Mouse (Mus musculus) olfactory bulb, adult 2 months (tissue): ENCODE data around the gene Clcn3. TPM values are rescaled to one million over a fixed set of nuclear protein-coding genes. Genes with fewer than 3 reads are reported as not detected.

Experiments used
- H3K27ac ChIP-seq: fragments of 200-500 bp; 2 replicates; pipeline ENCODE4 v1.5.1; 2012; ENCODE audit warnings: low read depth, low read length; ENCODE audit not compliant: insufficient read depth
- H3K4me1 ChIP-seq: fragments of 200-500 bp; 2 replicates; pipeline ENCODE4 v1.6.1; 2012; ENCODE audit warnings: low read length; ENCODE audit not compliant: control insufficient read depth, insufficient read depth
- H3K4me3 ChIP-seq: fragments of 200-500 bp; 2 replicates; pipeline ENCODE4 v1.5.1; 2012; ENCODE audit warnings: mild to moderate bottlenecking, low read depth, low read length, moderate library complexity; ENCODE audit not compliant: insufficient read depth
- CTCF ChIP-seq: fragments of 200-500 bp; IDR thresholded peaks from 2 replicates; pipeline ENCODE4 v1.5.1; 2012; ENCODE audit warnings: low read depth, mild to moderate bottlenecking, low read length, moderate library complexity; ENCODE audit not compliant: insufficient read depth
- POLR2A ChIP-seq: fragments of 200-500 bp; IDR thresholded peaks from 2 replicates; pipeline ENCODE4 v1.6.1; 2012; ENCODE audit warnings: mild to moderate bottlenecking, low read depth, low read length, moderate library complexity; ENCODE audit not compliant: insufficient read depth
- WGBS: fragments of 180-500 bp; shearing (Covaris S2); methylation state at CpG from one replicate; pipeline ENCODE4 v1.1.7; 2018; 5-methylcytosine and 5-hydroxymethylcytosine counted together
- polyA plus RNA-seq: library from polyadenylated mRNA; stranded (reverse); fragments of >200 nt; gene quantifications from 2 replicates; pipeline ENCODE4 v1.2.4, GENCODE M21; 2012; ENCODE audit warnings: low replicate concordance; ENCODE audit not compliant: missing spikeins, insufficient read depth, insufficient read length

The Clcn3 gene
- polyA plus RNA-seq, 1 experiment, result 224 TPM

DNA sequence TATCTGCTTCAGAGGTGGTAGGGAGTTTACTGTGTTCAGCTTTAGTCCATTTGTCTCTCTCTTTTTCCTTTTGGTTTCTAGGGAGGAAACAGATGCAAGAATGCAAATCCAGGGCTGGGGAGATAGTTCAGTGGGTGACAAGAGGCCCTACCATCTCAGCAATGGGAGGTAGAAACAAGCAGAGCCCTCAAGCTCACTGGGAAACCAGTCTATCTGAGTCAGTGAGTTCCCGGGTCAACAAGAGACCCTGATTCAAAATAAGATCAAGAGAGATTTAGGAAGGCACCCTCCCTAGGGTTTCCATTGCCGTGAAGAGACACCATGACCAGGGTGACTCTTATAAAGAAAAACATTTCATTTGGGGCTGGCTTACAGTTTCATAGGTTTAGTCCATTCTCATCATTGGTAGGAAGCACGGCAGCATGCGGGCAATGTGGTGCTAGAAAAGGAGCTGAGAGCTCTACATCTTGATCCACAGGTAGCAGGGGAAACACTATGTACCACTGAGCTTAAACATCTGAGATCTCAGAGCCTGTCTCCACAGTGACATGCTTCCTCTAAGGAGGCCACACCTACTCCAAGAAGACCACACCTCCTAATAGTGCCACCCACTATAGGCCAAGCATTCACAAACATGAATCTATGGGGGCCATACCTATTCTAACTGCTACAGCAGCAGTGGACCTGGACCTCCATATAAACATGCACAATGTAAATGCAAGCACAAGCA is 114.7 kb downstream of the Clcn3 start:
- no peak overlapping the region for H3K4me3 ChIP-seq
- H3K4me1 ChIP-seq, result peaks cover 5% of the 10 kb centered on the region; the same call in 1 of the 2 replicates
- no peak for TF ChIP-seq POLR2A
- no peak for TF ChIP-seq CTCF
- 92% methylated on average over 4 of the region's 4 CpGs for WGBS
- H3K27ac ChIP-seq, result 0 out of 2 replicates have a peak overlapping the region, but pooled peaks have one; percentile 56

DNA sequence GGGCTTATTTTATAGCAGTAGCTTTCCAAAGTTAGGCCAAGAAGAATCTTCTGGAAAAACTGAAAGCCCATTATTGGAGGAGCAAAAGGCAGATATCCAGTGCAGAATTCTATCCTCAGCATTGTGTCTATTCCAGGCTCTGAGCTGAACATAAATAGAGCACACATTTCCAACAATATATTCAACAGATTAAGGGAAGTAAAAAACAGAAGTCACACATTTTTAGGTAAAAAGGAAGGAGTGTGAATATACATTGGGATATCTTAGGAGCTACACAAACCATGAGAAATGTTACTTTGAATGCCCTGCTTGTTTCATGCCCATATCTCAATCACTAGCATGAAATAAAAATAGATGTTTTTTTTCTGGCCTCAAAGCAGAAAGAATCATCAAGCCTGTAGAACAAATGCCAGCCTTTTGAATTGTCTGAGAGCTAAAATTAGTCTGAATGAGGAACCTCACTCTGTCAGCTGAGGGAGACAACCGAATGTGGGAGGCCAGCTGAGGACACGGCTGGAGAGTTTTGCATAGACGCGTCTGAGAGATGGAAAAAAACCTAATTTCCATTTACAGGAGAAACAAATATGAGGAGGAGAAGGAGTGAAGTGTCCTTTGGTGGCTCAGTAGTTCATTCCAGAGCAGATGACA is 115.5 kb downstream of the Clcn3 start:
- Histone ChIP-seq H3K27ac (0 out of 2 replicates have a peak overlapping the region, but pooled peaks have one; percentile 56), H3K4me1 (peaks cover 5% of the 10 kb centered on the region; the same call in 1 of the 2 replicates), H3K4me3 (no peak overlapping the region)
- TF ChIP-seq POLR2A, result no peak
- no peak for TF ChIP-seq CTCF
- 17% methylated on average over 4 of the region's 4 CpGs for WGBS

- no peak overlapping the region for H3K27ac ChIP-seq
- no peak for TF ChIP-seq POLR2A
- no peak for TF ChIP-seq CTCF
- 33% methylated on average over 3 of the region's 3 CpGs for WGBS
Observed at GRCm38 (mm10) chr8:60865504-60866114, 117.5 kb downstream of the Clcn3 start.

DNA sequence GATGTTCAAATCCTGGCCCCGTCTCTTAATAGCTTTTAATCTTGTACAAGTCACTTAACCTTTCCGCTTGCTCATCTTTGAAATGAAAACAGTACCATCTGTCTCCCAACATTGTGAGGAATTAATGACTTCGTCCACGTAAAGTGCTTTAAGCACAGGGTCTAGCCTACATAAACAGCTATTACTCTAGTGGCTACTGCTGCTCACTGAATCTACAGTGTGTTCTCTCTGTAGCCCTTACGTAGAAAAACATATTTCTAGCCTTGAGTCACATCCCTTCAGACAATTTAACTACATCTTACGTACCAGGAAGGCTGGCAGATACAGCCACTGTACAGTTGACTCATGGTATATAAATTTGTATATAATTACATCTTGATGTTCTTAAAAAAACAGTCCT is 118.2 kb downstream of the Clcn3 start:
- TF ChIP-seq POLR2A (no peak), CTCF (no peak)
- H3K4me3 ChIP-seq, result no peak overlapping the region

More at GRCm38 (mm10) chr8:60865504-60866114, 117.5 kb downstream of the Clcn3 start:
- peaks cover 2% of the 10 kb centered on the region; the same call in 1 of the 2 replicates for H3K4me1 ChIP-seq
- H3K4me3 ChIP-seq, result no peak overlapping the region

DNA sequence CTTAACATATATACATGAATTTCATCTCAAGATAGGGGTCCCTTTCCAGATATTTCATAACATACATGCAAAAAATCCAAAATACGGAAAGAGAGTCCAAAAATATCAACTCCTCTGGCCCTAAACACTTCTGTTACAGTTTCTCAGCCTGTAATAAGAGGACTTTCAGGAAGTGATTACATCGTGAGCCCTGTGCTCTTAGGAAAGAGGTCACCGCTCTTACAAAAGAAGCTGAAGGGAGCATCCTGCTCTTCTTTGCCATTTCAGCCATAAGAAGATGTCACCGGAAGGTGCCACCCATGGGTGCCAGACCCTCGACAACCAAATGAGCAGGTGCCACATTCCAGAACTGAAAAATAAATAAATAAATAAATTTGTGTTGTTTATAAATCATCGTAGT is 121.3 kb downstream of the Clcn3 start:
- WGBS, result 89% methylated on average over 6 of the region's 6 CpGs
- TF ChIP-seq CTCF (no peak), POLR2A (no peak)
- Histone ChIP-seq H3K4me3 (no peak overlapping the region), H3K4me1 (peaks cover 5% of the 10 kb centered on the region; the same call in 1 of the 2 replicates), H3K27ac (no peak overlapping the region)

More for the DNA sequence above, 118.2 kb downstream of the Clcn3 start:
- no peak overlapping the region for H3K27ac ChIP-seq
- 73% methylated on average over 6 of the region's 6 CpGs for WGBS
- peaks cover 2% of the 10 kb centered on the region; the same call in 1 of the 2 replicates for H3K4me1 ChIP-seq

- Histone ChIP-seq H3K4me1 (peaks cover 5% of the 10 kb centered on the region; the same call in 1 of the 2 replicates), H3K4me3 (no peak overlapping the region), H3K27ac (no peak overlapping the region)
- TF ChIP-seq CTCF (no peak), POLR2A (no peak)
- 80% methylated on average over 3 of the region's 3 CpGs for WGBS
Observed at GRCm38 (mm10) chr8:60860749-60861148, 122.4 kb downstream of the Clcn3 start.

Other genes starting within 250 kb of the Clcn3 start
- gene Hpf1, start 92.9 kb downstream of the Clcn3 start, polyA plus RNA-seq, result not detected in 2 replicates
- gene Nek1, start 9.9 kb upstream of the Clcn3 start, polyA plus RNA-seq, result not detected in 2 replicates
- 73.8 TPM in 1 of 2 replicates, not detected in the other for gene Sh3rf1, start 240.6 kb upstream of the Clcn3 start, polyA plus RNA-seq